Mouse (Mus musculus): ENCODE measurements around the gene Slc6a20a. TPM values are rescaled to one million over a fixed set of nuclear protein-coding genes. Genes with fewer than 3 reads are reported as not detected.

Slc6a20a gene
- total and polyA plus RNA-seq, 3 experiments, result not detected

- TF ChIP-seq JUND (IDR thresholded peaks at IDR 0.05; ENCODE audit: low read depth, low read length), result no peak
These were observed 9.5 kb upstream of the Slc6a20a start (continued) for GRCm38 (mm10) chr9:123688227-123688626.

- H3K79me2 ChIP-seq (ENCODE audit: control insufficient read depth, insufficient read depth, low read length, poor library complexity), result no peaks in the 10 kb centered on the region
- no peak overlapping the region for H3K4me3 ChIP-seq (ENCODE audit: control insufficient read depth in 1 of 2, insufficient read depth in 1 of 2, low read depth in 2 of 2, low read length in 2 of 2)
- H3K27me3 ChIP-seq (ENCODE audit: control insufficient read depth in 1 of 2, insufficient read depth in 2 of 2, low read length in 2 of 2), result peaks cover 3 to 7% of the 10 kb centered on the region in 2 experiments
- TF ChIP-seq GABPA (IDR thresholded peaks at IDR 0.05; ENCODE audit: low read depth, low read length) (no peak), MYC (IDR thresholded peaks at IDR 0.05; ENCODE audit: low read depth, low read length) (no peak), MXI1 (IDR thresholded peaks at IDR 0.05; ENCODE audit: low read depth, low read length) (no peak), MYB (IDR thresholded peaks at IDR 0.05; ENCODE audit: low read depth, low read length) (no peak)
- no peak overlapping the region for H3K9ac ChIP-seq (ENCODE audit: control insufficient read depth, low read depth, low read length, poor library complexity, severe bottlenecking)
- no peaks in the 10 kb centered on the region for H3K4me1 ChIP-seq (ENCODE audit: control insufficient read depth in 1 of 2, insufficient read depth in 2 of 2, low read length in 2 of 2)
- H3K27ac ChIP-seq (ENCODE audit: control insufficient read depth, low read depth, low read length), result no peak overlapping the region
- H3K36me3 ChIP-seq (ENCODE audit: control insufficient read depth in 1 of 2, insufficient read depth in 2 of 2, low read length in 2 of 2), result no peaks in the 10 kb centered on the region; a peak in 1 of 4 replicates
- DNase-seq (ENCODE audit: low read depth, low spot score), result no peak
- no peaks in the 10 kb centered on the region for H3K9me3 ChIP-seq (replicated peaks; ENCODE audit: insufficient read depth, low read length)
These were observed 7.5 kb upstream of the Slc6a20a start for GRCm38 (mm10) chr9:123686206-123686605.

GRCm38 (mm10) chr9:123683704-123684103 is 5.0 kb upstream of the Slc6a20a start:
- H3K27me3 ChIP-seq (ENCODE audit: control insufficient read depth in 1 of 2, insufficient read depth in 2 of 2, low read length in 2 of 2), result peaks cover 16 to 21% of the 10 kb centered on the region in 2 experiments
- DNase-seq (ENCODE audit: low read depth, low spot score), result no peak
- no peaks in the 10 kb centered on the region for H3K79me2 ChIP-seq (ENCODE audit: control insufficient read depth, insufficient read depth, low read length, poor library complexity)
- no peaks in the 10 kb centered on the region for H3K9me3 ChIP-seq (replicated peaks; ENCODE audit: insufficient read depth, low read length)
- H3K9ac ChIP-seq (ENCODE audit: control insufficient read depth, low read depth, low read length, poor library complexity, severe bottlenecking), result no peak overlapping the region
- H3K27ac ChIP-seq (ENCODE audit: control insufficient read depth, low read depth, low read length), result no peak overlapping the region
- no peaks in the 10 kb centered on the region; a peak in 1 of 4 replicates for H3K36me3 ChIP-seq (ENCODE audit: control insufficient read depth in 1 of 2, insufficient read depth in 2 of 2, low read length in 2 of 2)
- H3K4me1 ChIP-seq (ENCODE audit: control insufficient read depth in 1 of 2, insufficient read depth in 2 of 2, low read length in 2 of 2), result no peaks in the 10 kb centered on the region
- TF ChIP-seq SIN3A (IDR thresholded peaks at IDR 0.05; ENCODE audit: low read length) (no peak), MAZ (IDR thresholded peaks at IDR 0.05; ENCODE audit: low read depth, low read length) (no peak), MAX (IDR thresholded peaks at IDR 0.05; ENCODE audit: low read length) (no peak), ZC3H11A (IDR thresholded peaks at IDR 0.05; ENCODE audit: low read depth, low read length) (no peak), USF1 (IDR thresholded peaks at IDR 0.05; ENCODE audit: low read depth, low read length) (no peak), UBTF (IDR thresholded peaks at IDR 0.05; ENCODE audit: borderline replicate concordance, insufficient read depth, low read depth, low read length) (no peak), MYB (IDR thresholded peaks at IDR 0.05; ENCODE audit: low read depth, low read length) (no peak), GABPA (IDR thresholded peaks at IDR 0.05; ENCODE audit: low read depth, low read length) (no peak), POLR2A (IDR thresholded peaks at IDR 0.05; ENCODE audit: control insufficient read depth in 1 of 2, insufficient read depth in 1 of 2, low read depth in 1 of 2, low read length in 2 of 2, poor library complexity in 1 of 2) (no peak), NRF1 (IDR thresholded peaks at IDR 0.05; ENCODE audit: insufficient read depth, low read depth, low read length, poor library complexity, severe bottlenecking) (no peak), ETS1 (IDR thresholded peaks at IDR 0.05; ENCODE audit: low read depth, low read length) (no peak), TCF12 (IDR thresholded peaks at IDR 0.05; ENCODE audit: low read depth, low read length) (no peak), HCFC1 (IDR thresholded peaks at IDR 0.05; ENCODE audit: low read depth, low read length) (no peak), USF2 (IDR thresholded peaks at IDR 0.05; ENCODE audit: borderline replicate concordance in 1 of 2, insufficient read depth in 1 of 2, low read depth in 1 of 2, low read length in 2 of 2) (no peak), BHLHE40 (IDR thresholded peaks at IDR 0.05; ENCODE audit: borderline replicate concordance, low read depth, low read length) (no peak)
- H3K4me3 ChIP-seq (ENCODE audit: control insufficient read depth in 1 of 2, insufficient read depth in 1 of 2, low read depth in 2 of 2, low read length in 2 of 2), result no peak overlapping the region
